ENCODE assay signal across 8 mouse cellular contexts in genomic region chr4:133813992-133814803, GRCm38 (mm10). TPM values are rescaled to one million over a fixed set of nuclear protein-coding genes. Genes with fewer than 3 reads are reported as not detected.
DNase-seq lines count a peak whose midpoint lies in the region; ATAC-seq lines count a peak whose summit lies in the region.

No protein-coding gene starts in this region.

- H3K4me2 ChIP-seq in embryonic facial prominence, embryonic 11.5 days (ENCODE audit: low read depth, low read length), result peak overlapping the region; percentile 82
- peak overlapping the region; percentile 49 for H3K4me2 ChIP-seq in midbrain, embryonic 11.5 days

- H3K4me3 ChIP-seq in embryonic facial prominence, embryonic 11.5 days (ENCODE audit: low read depth, low read length), result peak overlapping the region; percentile 61
- H3K4me3 ChIP-seq in midbrain, embryonic 11.5 days (ENCODE audit: low read depth, low read length), result peak overlapping the region; percentile 46

- peak overlapping the region; percentile 100 for H3K27ac ChIP-seq in embryonic facial prominence, embryonic 11.5 days (replicated peaks; ENCODE audit: low read depth, low read length)
- peak overlapping the region; percentile 99 for H3K27ac ChIP-seq in midbrain, embryonic 11.5 days (ENCODE audit: low read depth, low read length)

- H3K9me3 ChIP-seq in embryonic facial prominence, embryonic 11.5 days (replicated peaks; ENCODE audit: control insufficient read depth, low read length), result no peaks in the 10 kb centered on the region
- H3K9me3 ChIP-seq in midbrain, embryonic 11.5 days (ENCODE audit: control insufficient read depth, low read length), result no peaks in the 10 kb centered on the region

- peak; percentile 95 for DNase-seq in adrenal gland, postnatal 14 days
- peak; percentile 97 for DNase-seq in embryonic facial prominence, embryonic 11.5 days (ENCODE audit: low spot score)
- DNase-seq in kidney, adult 11 months, result peak; percentile 87
- peak; percentile 93 for DNase-seq in left cerebral cortex, postnatal 4 days
- DNase-seq in midbrain, embryonic 11.5 days (ENCODE audit: low spot score, missing footprints), result peak; percentile 99
- peak; percentile 90 for DNase-seq in right cerebral cortex, postnatal 4 days
- DNase-seq in yolk sac, embryonic 10.5 days (ENCODE audit: low spot score), result peak; percentile 95

- 0 out of 2 replicates have a peak, but pooled peaks cover 4% of the 10 kb centered on the region for H3K4me1 ChIP-seq in embryonic facial prominence, embryonic 11.5 days (ENCODE audit: control insufficient read depth, insufficient read depth, low read length)
- H3K4me1 ChIP-seq in midbrain, embryonic 11.5 days (ENCODE audit: control insufficient read depth, insufficient read depth, low read length), result peaks cover 19% of the 10 kb centered on the region

- intact Hi-C loops in left cerebral cortex, postnatal 4 days (cut with DNase I), result loop anchor here (2.0 to 5.0 kb wide), 2 partner anchors 59 to 142 kb away; partner anchors contain the start of gene Pigv

- no peaks in the 10 kb centered on the region for H3K36me3 ChIP-seq in embryonic facial prominence, embryonic 11.5 days (replicated peaks; ENCODE audit: control insufficient read depth, insufficient read depth, low read depth, low read length)
- no peaks in the 10 kb centered on the region for H3K36me3 ChIP-seq in midbrain, embryonic 11.5 days (ENCODE audit: control insufficient read depth, insufficient read depth, low read length)

- WGBS in embryonic facial prominence, embryonic 11.5 days, result under 1% methylated on average over 43 of the region's 80 CpGs
- WGBS in midbrain, embryonic 11.5 days, result 0% methylated on average over 54 of the region's 80 CpGs

- peak; percentile 53; the same call in 1 of the 2 replicates for ATAC-seq in embryonic facial prominence, embryonic 11.5 days (replicated peaks; ENCODE audit: insufficient number of reproducible peaks, low FRiP score, low TSS enrichment, low read depth)
- peak; percentile 54 for ATAC-seq in granulocyte monocyte progenitor cell, adult 5-6 weeks (replicated peaks; ENCODE audit: poor library complexity, severe bottlenecking)
- peak; percentile 73 for ATAC-seq in midbrain, embryonic 11.5 days (ENCODE audit: low FRiP score)

- no peaks in the 10 kb centered on the region for H3K27me3 ChIP-seq in embryonic facial prominence, embryonic 11.5 days (ENCODE audit: control insufficient read depth, insufficient read depth, low read length)
- H3K27me3 ChIP-seq in midbrain, embryonic 11.5 days (ENCODE audit: control insufficient read depth, insufficient read depth, low read length), result no peaks in the 10 kb centered on the region

- peak overlapping the region; percentile 90 for H3K9ac ChIP-seq in embryonic facial prominence, embryonic 11.5 days (replicated peaks; ENCODE audit: low read length)
- H3K9ac ChIP-seq in midbrain, embryonic 11.5 days (ENCODE audit: low read length), result peak overlapping the region; percentile 79

RNA-seq across cellular contexts. Expression of gene Arid1a, which starts 57.6 kb away (rescaled TPM):
- 58.6 and 69.0 TPM in 2 replicates for total RNA-seq in adrenal gland, postnatal 14 days (2021)
- 32.6 and 36.3 TPM in 2 replicates for polyA plus RNA-seq in embryonic facial prominence, embryonic 11.5 days (2014; fragmentation: Nextera tagmentation; extraction: Ambion mirVana)
- 125 and 153 TPM in 2 replicates for total RNA-seq in granulocyte monocyte progenitor cell, adult 5-6 weeks (2014; fragmentation: Nextera tagmentation)
- 26.6 and 33.2 TPM in 2 replicates for total RNA-seq in granulocyte monocyte progenitor cell, adult 5-6 weeks (2017)
- 100 to 1,000 TPM; 114 to 121 TPM for total RNA-seq in left cerebral cortex, postnatal 4 days (2021)
- polyA plus RNA-seq in midbrain, embryonic 11.5 days (2014; fragmentation: Nextera tagmentation; extraction: Ambion mirVana), result 39.1 and 39.2 TPM in 2 replicates

Comparison
In these comparisons a context has a peak if more than half of its experiments do, and no peak if none do; other contexts are left out.
1. Peak in every context shown above with its lines: DNase-seq, ATAC-seq, H3K4me3 ChIP-seq and H3K27ac ChIP-seq.